Mouse (Mus musculus) CH12.LX (cell line): ENCODE data around the gene Btbd2. TPM values are rescaled to one million over a fixed set of nuclear protein-coding genes. Genes with fewer than 3 reads are reported as not detected.

ENCODE experiments used
- DNase-seq: peaks from one replicate; pipeline ENCODE4 v3.0.0-alpha.2; 2013; ENCODE audit errors: extremely low read depth
- H3K27ac ChIP-seq: 2 replicates; pipeline ENCODE4 v1.5.1; 2012; ENCODE audit warnings: low read depth, mild to moderate bottlenecking, control low read depth, moderate library complexity; ENCODE audit not compliant: insufficient read depth
- H3K27me3 ChIP-seq: replicated peaks from 2 replicates; pipeline ENCODE3; 2012; ENCODE audit warnings: inconsistent platforms
- H3K36me3 ChIP-seq, 2 experiments: replicated peaks in 1 of 2; 2 replicates each; pipeline versions ENCODE3 to v1.6.1; 2012; ENCODE audit warnings: inconsistent platforms in 1 of 2, low read length in 1 of 2, mild to moderate bottlenecking in 1 of 2, mixed read lengths in 1 of 2, moderate library complexity in 1 of 2; ENCODE audit not compliant: control insufficient read depth in 1 of 2, insufficient read depth in 1 of 2
- H3K4me1 ChIP-seq, 2 experiments: 2 replicates each; pipeline ENCODE4 v1.6.1; 2012; ENCODE audit warnings: inconsistent platforms in 1 of 2, moderate library complexity in 1 of 2; ENCODE audit not compliant: insufficient read depth in 2 of 2, control insufficient read depth in 1 of 2
- H3K4me2 ChIP-seq: 2 replicates; pipeline ENCODE4 v1.6.1; 2012; ENCODE audit warnings: low read depth, mild to moderate bottlenecking, control low read depth; ENCODE audit not compliant: poor library complexity, insufficient read depth, severe bottlenecking
- H3K4me3 ChIP-seq, 3 experiments: fragments of 150-350 bp in 1 of 3; sonication (generic) in 1 of 3; replicated peaks in 1 of 3; 2 replicates each; pipeline versions ENCODE3 to v1.5.1; 2011 to 2012; ENCODE audit warnings: low read depth in 2 of 3, low read length in 2 of 3, mild to moderate bottlenecking in 2 of 3, moderate library complexity in 2 of 3, control low read depth in 1 of 3, improper control_type of control experiment in 1 of 3, inconsistent platforms in 1 of 3, mixed read lengths in 1 of 3; ENCODE audit not compliant: poor library complexity in 1 of 3
- H3K79me2 ChIP-seq: replicated peaks from 2 replicates; pipeline ENCODE4 v1.6.1; 2012; ENCODE audit warnings: mild to moderate bottlenecking, moderate library complexity; ENCODE audit not compliant: control insufficient read depth, poor library complexity, insufficient read depth, severe bottlenecking; ENCODE audit errors: extremely low read depth
- H3K9ac ChIP-seq: 2 replicates; pipeline ENCODE4 v1.6.1; 2012; ENCODE audit warnings: low read depth, mild to moderate bottlenecking, control low read depth, moderate library complexity; ENCODE audit not compliant: insufficient read depth
- H3K9me3 ChIP-seq: replicated peaks from 2 replicates; pipeline ENCODE3; 2012; ENCODE audit warnings: low read length, inconsistent platforms, mixed read lengths
- BHLHE40 ChIP-seq: IDR thresholded peaks from 2 replicates; pipeline ENCODE4 v1.6.1; 2011; ENCODE audit warnings: mild to moderate bottlenecking, low read depth, low read length, improper control_type of control experiment
- CHD1 ChIP-seq: IDR thresholded peaks from 2 replicates; pipeline ENCODE4 v1.6.1; 2012; ENCODE audit warnings: low read depth, low read length, improper control_type of control experiment, inconsistent platforms
- CTCF ChIP-seq, 2 experiments: IDR thresholded peaks in 1 of 2; conservative IDR thresholded peaks in 1 of 2; 2 replicates each; pipeline ENCODE4 v1.5.1; 2011 to 2012; ENCODE audit warnings: low read depth in 2 of 2, low read length in 2 of 2, improper control_type of control experiment in 1 of 2, inconsistent platforms in 1 of 2, mild to moderate bottlenecking in 1 of 2, moderate library complexity in 1 of 2
- GABPA ChIP-seq: IDR thresholded peaks from 2 replicates; pipeline ENCODE4 v1.6.1; 2012; ENCODE audit warnings: low read depth, low read length, improper control_type of control experiment, inconsistent platforms; ENCODE audit not compliant: insufficient replicate concordance
- MAX ChIP-seq: IDR thresholded peaks from 2 replicates; pipeline ENCODE4 v1.6.1; 2011; ENCODE audit warnings: low read length, improper control_type of control experiment
- MXI1 ChIP-seq: IDR thresholded peaks from 2 replicates; pipeline ENCODE4 v1.6.1; 2011; ENCODE audit warnings: mild to moderate bottlenecking, low read depth, low read length, improper control_type of control experiment
- MYC ChIP-seq: IDR thresholded peaks from 2 replicates; pipeline ENCODE4 v1.6.1; 2011; ENCODE audit warnings: low read depth, mild to moderate bottlenecking, improper control_type of control experiment, low read length
- NRF1 ChIP-seq: IDR thresholded peaks from 2 replicates; pipeline ENCODE4 v1.6.1; 2014; ENCODE audit warnings: low read depth, mild to moderate bottlenecking, inconsistent platforms, low read length, improper control_type of control experiment, moderate library complexity
- PAX5 ChIP-seq: IDR thresholded peaks from 2 replicates; pipeline ENCODE4 v1.6.1; 2012; ENCODE audit warnings: low read length, inconsistent platforms, mixed read lengths
- POLR2AphosphoS2 ChIP-seq: IDR thresholded peaks from 2 replicates; pipeline ENCODE4 v1.6.1; 2011; ENCODE audit warnings: low read depth, low read length, improper control_type of control experiment
- SIN3A ChIP-seq: IDR thresholded peaks from 2 replicates; pipeline ENCODE4 v1.6.1; 2012; ENCODE audit warnings: low read length, improper control_type of control experiment, inconsistent platforms
- TBP ChIP-seq: conservative IDR thresholded peaks from 2 replicates; pipeline ENCODE4 v1.6.1; 2011; ENCODE audit warnings: low read depth, low read length, improper control_type of control experiment
- UBTF ChIP-seq: IDR thresholded peaks from 2 replicates; pipeline ENCODE4 v1.6.1; 2012; ENCODE audit warnings: low read depth, mild to moderate bottlenecking, inconsistent platforms, low read length, improper control_type of control experiment, moderate library complexity
- USF1 ChIP-seq: IDR thresholded peaks from 2 replicates; pipeline ENCODE4 v1.6.1; 2014; ENCODE audit warnings: low read depth, mild to moderate bottlenecking, inconsistent platforms, low read length, improper control_type of control experiment
- ZMIZ1 ChIP-seq: IDR thresholded peaks from 2 replicates; pipeline ENCODE4 v1.6.1; 2012; ENCODE audit warnings: low read depth, mild to moderate bottlenecking, inconsistent platforms, low read length, improper control_type of control experiment
- ZNF384 ChIP-seq: IDR thresholded peaks from 2 replicates; pipeline ENCODE4 v1.6.1; 2012; ENCODE audit warnings: low read depth, low read length, improper control_type of control experiment, inconsistent platforms
- dilution Hi-C: fragments of 300-500 bp; cut with MboI; formaldehyde crosslinking; loops from 2 replicates; pipeline ENCODE4 v1.14.3; 2020; ENCODE audit warnings: low sequenced_read_pairs; ENCODE audit not compliant: extremely low pct_unique_long_range_greater_than_20kb, extremely low pct_ligation_motif_present
- in situ Hi-C: fragments of 300-500 bp; cut with MboI; formaldehyde crosslinking; loops from 3 replicates; pipeline ENCODE4 v1.14.3; 2019; ENCODE audit warnings: low sequenced_read_pairs, low pct_ligation_motif_present, low pct_unique_long_range_greater_than_20kb, mixed read lengths
- polyA plus RNA-seq: library from polyadenylated mRNA; unstranded; fragments of >175 nt; gene quantifications from 2 replicates; pipeline ENCODE4 v1.2.1, GENCODE M21; 2012; ENCODE audit warnings: low read depth; ENCODE audit not compliant: insufficient read length
- total RNA-seq, 2 experiments: library from RNA; depleted of rRNA; stranded (reverse); fragments of 300-350 nt in 1 of 2; fragments of >200 nt in 1 of 2; gene quantifications; 2 replicates each; pipeline ENCODE4 v1.2.3; 2012 to 2014

The Btbd2 gene
- total and polyA plus RNA-seq, 3 experiments: 11.1 to 26.2 (median 19.4) TPM

DNA sequence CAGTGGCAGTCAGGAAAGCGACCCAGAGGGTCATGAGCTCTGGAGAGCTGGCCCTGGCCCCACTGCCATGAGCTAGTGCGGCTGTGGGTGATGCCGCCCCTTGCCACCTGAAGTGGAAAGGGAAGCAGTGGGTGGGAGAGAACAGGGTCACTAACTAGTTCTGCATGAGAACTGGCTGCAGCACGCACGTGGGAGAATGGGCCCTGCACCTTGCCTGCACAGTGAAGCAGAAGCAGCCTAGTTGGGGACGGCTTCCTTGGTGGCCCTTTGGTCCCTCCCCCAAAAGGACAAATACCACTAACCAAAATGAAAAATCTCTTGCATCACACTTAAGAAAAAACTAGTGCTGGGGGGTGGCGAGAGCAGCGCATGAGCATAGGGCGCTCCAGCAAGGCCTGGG is 41.7 kb upstream of the Btbd2 start:
- TF ChIP-seq ZMIZ1: no peak
- 0 out of 2 replicates have a peak, but pooled peaks have one; percentile 21 for TF ChIP-seq SIN3A
- peak; percentile 32; the same call in 1 of the 2 replicates for TF ChIP-seq NRF1
- no peak for TF ChIP-seq CTCF (conservative IDR thresholded peaks at IDR 0.05 in 1 of 2, IDR thresholded peaks at IDR 0.05 in 1 of 2; ENCODE audit: low read depth in 2 of 2, low read length in 2 of 2)
- TF ChIP-seq ZNF384: 0 out of 2 replicates have a peak, but pooled peaks have one; percentile 11
- TF ChIP-seq GABPA: no peak
- TF ChIP-seq MAX: 0 out of 2 replicates have a peak, but pooled peaks have one; percentile 8
- TF ChIP-seq MYC: 0 out of 2 replicates have a peak, but pooled peaks have one; percentile 27
- Histone ChIP-seq H3K27me3 (no peaks in the 10 kb centered on the region), H3K9ac (no peak overlapping the region), H3K9me3 (no peaks in the 10 kb centered on the region), H3K4me3 (peak overlapping the region in 2 of 3 experiments; percentile 27 to 35), H3K4me1 (peaks cover 32 to 69% of the 10 kb centered on the region in 2 experiments), H3K4me2 (peak overlapping the region; percentile 43), H3K27ac (peak overlapping the region; percentile 93), H3K36me3 (peaks cover 0 to 15% of the 10 kb centered on the region in 2 experiments), H3K79me2 (peaks cover 23% of the 10 kb centered on the region)
- in situ Hi-C loops (loop anchor here (25.0 kb wide), 1 partner anchor 261 kb away; the partner anchor contains the start of gene Tcf3), dilution Hi-C loops (no loop called here)
- DNase-seq: no peak

DNA sequence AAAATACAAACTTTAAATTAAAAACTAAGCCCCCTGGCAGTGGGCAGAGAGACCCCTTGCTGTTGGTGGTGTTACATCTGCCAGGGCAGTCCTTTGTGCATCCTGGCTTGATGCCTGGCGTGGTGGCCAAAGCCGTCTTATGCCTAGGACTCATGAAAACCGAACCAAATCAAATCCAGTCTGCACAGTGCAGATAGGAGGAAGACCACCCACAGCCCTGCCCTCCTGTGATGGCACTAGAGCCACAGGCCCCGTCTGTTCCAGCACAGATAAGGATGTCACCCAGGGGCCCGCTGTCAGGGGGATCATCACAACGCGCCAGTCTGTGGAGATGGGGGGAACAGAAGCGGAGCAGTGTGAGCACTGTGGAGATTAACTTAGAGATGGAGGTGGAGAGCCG is 40.9 kb upstream of the Btbd2 start:
- peaks cover 0 to 20% of the 10 kb centered on the region in 2 experiments for H3K36me3 ChIP-seq
- no peak for DNase-seq
- H3K27me3 ChIP-seq: no peaks in the 10 kb centered on the region
- TF ChIP-seq PAX5: no peak
- no peak for TF ChIP-seq UBTF
- no peak for TF ChIP-seq POLR2AphosphoS2
- H3K27ac ChIP-seq: peak overlapping the region; percentile 93
- in situ Hi-C loops: loop anchor here (25.0 kb wide), 1 partner anchor 261 kb away; the partner anchor contains the start of gene Tcf3
- H3K4me2 ChIP-seq: peak overlapping the region; percentile 43
- H3K9ac ChIP-seq: peak overlapping the region; percentile 26; the same call in 1 of the 2 replicates
- H3K9me3 ChIP-seq: no peaks in the 10 kb centered on the region
- peaks cover 35 to 70% of the 10 kb centered on the region in 2 experiments for H3K4me1 ChIP-seq
- peaks cover 30% of the 10 kb centered on the region for H3K79me2 ChIP-seq
- peak overlapping the region in 2 of 3 experiments; percentile 14 to 35 for H3K4me3 ChIP-seq
- dilution Hi-C loops: no loop called here

DNA sequence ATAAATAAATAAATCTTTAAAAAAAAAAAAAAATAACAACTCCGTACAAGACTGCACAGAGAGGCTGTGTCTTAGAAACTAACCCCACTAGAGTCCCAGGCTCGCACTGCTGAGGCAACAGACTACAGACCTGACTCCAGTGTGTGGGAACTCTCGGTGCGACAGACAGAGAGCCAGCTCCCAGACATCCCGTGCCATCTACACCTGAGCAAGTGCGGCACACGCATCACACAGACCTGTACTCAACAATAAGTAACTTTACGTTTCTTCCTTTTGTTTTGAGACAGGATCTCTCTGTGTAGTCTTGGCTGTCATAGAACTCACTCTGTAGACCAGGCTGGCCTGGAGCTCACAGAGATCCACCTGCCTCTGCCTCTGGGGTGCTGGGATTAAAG is 40.5 kb upstream of the Btbd2 start:
- Histone ChIP-seq H3K4me2 (peak overlapping the region; percentile 43; the same call in 1 of the 2 replicates), H3K36me3 (peaks cover 0 to 20% of the 10 kb centered on the region in 2 experiments), H3K27ac (peak overlapping the region; percentile 93), H3K27me3 (no peaks in the 10 kb centered on the region), H3K9me3 (no peaks in the 10 kb centered on the region), H3K9ac (peak overlapping the region; percentile 26), H3K79me2 (peaks cover 30% of the 10 kb centered on the region), H3K4me3 (peak overlapping the region in 2 of 3 experiments; percentile 19 to 35), H3K4me1 (peaks cover 38 to 74% of the 10 kb centered on the region in 2 experiments)
- in situ Hi-C loops: loop anchor here (25.0 kb wide), 1 partner anchor 260 kb away; the partner anchor contains the start of gene Tcf3
- dilution Hi-C loops: no loop called here
- TF ChIP-seq TBP (peak; percentile 59; the same call in 1 of the 2 replicates), USF1 (no peak), BHLHE40 (peak; percentile 72), MXI1 (no peak), CHD1 (no peak), MYC (0 out of 2 replicates have a peak, but pooled peaks have one; percentile 40)
- no peak for DNase-seq
